Mouse (Mus musculus) stomach, postnatal 0 days (tissue): ENCODE measurements at regions not wholly inside any gene's neighbourhood (a gene's known extent, or its start where the extent isn't known, plus 50 kb on each side); places are given as distances from the start of the nearest gene placed in this dataset.

Experiments used
- CTCF ChIP-seq: IDR thresholded peaks from 2 replicates; pipeline ENCODE4 v1.5.1; 2016; ENCODE audit warnings: antibody characterized with exemption, low read depth, mild to moderate bottlenecking, moderate library complexity
- EP300 ChIP-seq: optimal IDR thresholded peaks from 2 replicates; pipeline ENCODE3; 2016; ENCODE audit warnings: antibody characterized with exemption

- TF ChIP-seq CTCF: no peak
- TF ChIP-seq EP300: no peak
These were observed 143.9 kb upstream of the Gm3448 start for GRCm38 (mm10) chr17:15185217-15185616.
